Mouse (Mus musculus): ENCODE measurements around the gene Ckmt2. TPM values are rescaled to one million over a fixed set of nuclear protein-coding genes. Genes with fewer than 3 reads are reported as not detected.

Ckmt2 gene
- total RNA-seq, 1 experiment from 2014 or later, result not detected

- DNase-seq, result no peak
These were observed 2.9 kb downstream of the Ckmt2 start for GRCm38 (mm10) chr13:91873734-91874329.

GRCm38 (mm10) chr13:91868577-91868976, 8.1 kb downstream of the Ckmt2 start:
- no peak for DNase-seq

- peak; percentile 9 for DNase-seq
These were observed 17.9 kb downstream of the Ckmt2 start for GRCm38 (mm10) chr13:91858835-91859234.

GRCm38 (mm10) chr13:91857427-91857826, 19.3 kb downstream of the Ckmt2 start:
- DNase-seq, result no peak

- no peak for DNase-seq
These were observed 22.3 kb downstream of the Ckmt2 start for GRCm38 (mm10) chr13:91854412-91854811.

GRCm38 (mm10) chr13:91827876-91828275, 48.8 kb downstream of the Ckmt2 start:
- DNase-seq, result no peak

GRCm38 (mm10) chr13:91826066-91826465, 50.6 kb downstream of the Ckmt2 start:
- no peak for DNase-seq

GRCm38 (mm10) chr13:91824845-91825550, 51.7 kb downstream of the Ckmt2 start:
- DNase-seq, result no peak

- no peak for DNase-seq
These were observed 53.0 kb downstream of the Ckmt2 start for GRCm38 (mm10) chr13:91823735-91824134.

- no peak for DNase-seq
These were observed 62.0 kb downstream of the Ckmt2 start for GRCm38 (mm10) chr13:91814670-91815069.

GRCm38 (mm10) chr13:91809476-91809875, 67.2 kb downstream of the Ckmt2 start:
- DNase-seq, result no peak

- DNase-seq, result no peak
These were observed 68.7 kb downstream of the Ckmt2 start for GRCm38 (mm10) chr13:91807874-91808575.

GRCm38 (mm10) chr13:91807155-91807839, 69.4 kb downstream of the Ckmt2 start, which contains the start of gene Zcchc9:
TSS of gene Zcchc9 (minus strand) at chr13:91807705.
- peak; percentile 87 for DNase-seq

Other genes with a start within 250 kb of the Ckmt2 start
- 0.64 and 1.4 TPM in 2 replicates for gene Acot12, start 135.4 kb downstream of the Ckmt2 start, total RNA-seq (2021)
- gene Zcchc9, start 69.2 kb downstream of the Ckmt2 start, total RNA-seq (2021), result 38.9 and 55.3 TPM in 2 replicates